Mouse (Mus musculus) thymus, adult 2 months (tissue): ENCODE results near the gene Maml2. TPM values are rescaled to one million over a fixed set of nuclear protein-coding genes. Genes with fewer than 3 reads are reported as not detected.

Experiments used
- DNase-seq: peaks from one replicate; pipeline ENCODE4 v3.0.0; 2021
- H3K27ac ChIP-seq: fragments of 200-500 bp; 2 replicates; pipeline ENCODE4 v1.5.1; 2012; ENCODE audit warnings: low read length, control low read depth; ENCODE audit not compliant: control insufficient read depth, insufficient read depth
- H3K27me3 ChIP-seq: fragments of 200-500 bp; 2 replicates; pipeline ENCODE4 v1.6.1; 2012; ENCODE audit warnings: mild to moderate bottlenecking, low read length, moderate library complexity, mixed read lengths; ENCODE audit not compliant: control insufficient read depth, insufficient read depth
- H3K36me3 ChIP-seq: fragments of 200-500 bp; 2 replicates; pipeline ENCODE4 v1.6.1; 2012; ENCODE audit warnings: mild to moderate bottlenecking, low read length, moderate library complexity; ENCODE audit not compliant: control insufficient read depth, insufficient read depth
- H3K4me1 ChIP-seq: fragments of 200-500 bp; replicated peaks from 2 replicates; pipeline ENCODE4 v1.6.1; 2012; ENCODE audit warnings: low read length; ENCODE audit not compliant: control insufficient read depth, insufficient read depth
- H3K4me3 ChIP-seq: fragments of 200-500 bp; 2 replicates; pipeline ENCODE4 v1.5.1; 2012; ENCODE audit warnings: mild to moderate bottlenecking, low read length, control low read depth, moderate library complexity; ENCODE audit not compliant: control insufficient read depth, insufficient read depth
- CTCF ChIP-seq: fragments of 200-500 bp; IDR thresholded peaks from 2 replicates; pipeline ENCODE4 v1.5.1; 2012; ENCODE audit warnings: mild to moderate bottlenecking, control low read depth, low read length, moderate library complexity, borderline replicate concordance; ENCODE audit not compliant: control insufficient read depth, poor library complexity, insufficient read depth; ENCODE audit errors: extremely low read depth
- POLR2A ChIP-seq: fragments of 200-500 bp; IDR thresholded peaks from 2 replicates; pipeline ENCODE4 v1.6.1; 2012; ENCODE audit warnings: mild to moderate bottlenecking, low read length, control low read depth, moderate library complexity; ENCODE audit not compliant: control insufficient read depth, poor library complexity, insufficient read depth; ENCODE audit errors: extremely low read depth
- WGBS: fragments of 180-500 bp; shearing (Covaris S2); methylation state at CpG from one replicate; pipeline ENCODE4 v1.1.7; 2018; 5-methylcytosine and 5-hydroxymethylcytosine counted together
- polyA plus RNA-seq: library from polyadenylated mRNA; depleted of rRNA; stranded (reverse); fragments of >200 nt; gene quantifications from 2 replicates; pipeline ENCODE4 v1.2.3, GENCODE M21; 2012

Maml2 gene
- polyA plus RNA-seq, 1 experiment, result 12.9 TPM

DNA sequence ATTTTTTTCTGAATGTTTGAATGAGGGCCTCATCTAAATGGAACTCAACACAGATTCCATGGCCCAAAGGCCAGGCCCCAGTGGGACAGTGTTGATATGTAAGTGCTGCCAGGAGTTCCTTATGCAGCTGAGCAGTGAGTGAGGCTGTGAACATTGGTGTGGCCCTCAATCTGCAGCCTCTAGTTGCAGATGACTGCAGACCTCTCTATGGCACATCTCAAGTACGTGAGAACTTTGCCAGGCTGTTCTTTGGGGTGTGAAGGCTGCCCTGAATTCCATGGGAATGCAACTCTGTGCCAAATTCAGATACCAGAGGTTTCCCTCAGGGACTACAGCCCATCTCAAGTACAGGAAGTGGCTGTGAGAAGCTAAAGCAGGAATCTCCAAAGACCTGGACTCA is 335.6 kb downstream of the Maml2 start:
- 88% methylated on average over 1 of the region's 1 CpGs for WGBS
- no peaks in the 10 kb centered on the region for H3K36me3 ChIP-seq
- no peak overlapping the region for H3K4me3 ChIP-seq
- no peaks in the 10 kb centered on the region for H3K4me1 ChIP-seq
- TF ChIP-seq POLR2A, result no peak
- TF ChIP-seq CTCF, result no peak
- no peak for DNase-seq
- no peak overlapping the region for H3K27ac ChIP-seq
- H3K27me3 ChIP-seq, result no peaks in the 10 kb centered on the region

DNA sequence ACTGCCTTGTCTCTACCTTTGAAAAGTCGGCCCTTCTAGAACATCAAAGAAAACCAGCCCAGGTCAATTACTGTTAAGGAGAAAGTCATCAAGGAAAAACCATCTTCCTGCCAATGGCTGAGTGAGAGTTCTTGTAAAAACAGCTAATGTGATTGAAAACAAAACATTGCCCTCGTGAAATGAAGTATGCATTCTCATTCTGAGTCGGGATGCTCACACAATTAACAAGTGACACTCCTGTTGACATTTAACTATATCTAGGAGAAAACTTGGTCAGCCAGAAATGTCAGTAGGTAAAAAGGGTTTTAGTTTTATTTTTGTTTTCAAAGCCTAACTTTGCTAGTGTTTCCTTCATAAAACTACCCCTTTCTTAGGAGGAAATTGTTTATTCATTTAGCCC is 341.9 kb downstream of the Maml2 start:
- DNase-seq, result no peak
- Histone ChIP-seq H3K4me3 (no peak overlapping the region), H3K36me3 (no peaks in the 10 kb centered on the region), H3K4me1 (no peaks in the 10 kb centered on the region), H3K27me3 (no peaks in the 10 kb centered on the region), H3K27ac (no peak overlapping the region)
- 82% methylated on average over 3 of the region's 3 CpGs for WGBS
- TF ChIP-seq CTCF, result no peak
- no peak for TF ChIP-seq POLR2A

DNA sequence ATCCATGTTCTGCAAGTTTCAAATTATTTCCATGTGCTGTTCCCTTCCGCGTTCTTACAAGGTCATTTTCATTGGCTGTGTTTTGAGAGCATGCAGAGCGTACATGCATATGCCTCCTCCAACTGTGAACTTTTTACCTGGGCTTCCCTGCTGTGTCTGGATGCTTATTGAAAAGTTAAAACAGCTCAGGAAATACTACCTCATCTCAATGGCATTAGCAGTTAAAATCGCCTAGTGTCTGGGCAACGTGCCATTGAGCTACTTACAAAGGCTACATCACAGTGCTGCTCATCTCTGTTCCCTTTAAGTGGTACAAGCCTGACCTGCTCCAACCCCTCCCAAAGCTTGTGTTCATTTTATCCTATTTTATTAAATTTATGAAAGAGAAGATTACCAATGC is 347.4 kb downstream of the Maml2 start:
- WGBS, result 87% methylated on average over 5 of the region's 5 CpGs
- H3K27ac ChIP-seq, result no peak overlapping the region

DNA sequence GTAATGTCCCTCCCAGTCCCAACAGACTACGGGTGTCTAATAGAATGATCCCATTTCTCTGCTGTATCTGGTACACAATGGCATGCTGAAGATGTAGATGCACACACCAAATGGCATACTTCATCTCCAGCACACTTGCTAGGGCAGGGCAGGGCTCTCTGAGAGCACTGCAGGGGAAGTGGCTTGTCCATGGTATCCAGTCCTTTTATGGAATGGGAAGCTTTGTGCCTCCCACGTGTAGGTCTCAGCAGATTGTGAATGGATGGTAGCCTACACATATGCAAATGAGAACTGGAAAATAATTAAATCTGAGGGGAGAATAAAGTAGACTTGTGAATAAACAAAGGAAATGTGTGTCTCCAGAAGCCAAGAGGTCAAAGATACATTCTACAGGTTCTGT is 353.3 kb downstream of the Maml2 start:
- 93% methylated on average over 2 of the region's 2 CpGs for WGBS
- no peak for DNase-seq
- H3K27ac ChIP-seq, result no peak overlapping the region
- TF ChIP-seq CTCF (no peak), POLR2A (no peak)
- H3K4me3 ChIP-seq, result no peak overlapping the region
- H3K4me1 ChIP-seq, result no peaks in the 10 kb centered on the region
- no peaks in the 10 kb centered on the region; the same call in 1 of the 2 replicates for H3K27me3 ChIP-seq
- no peaks in the 10 kb centered on the region for H3K36me3 ChIP-seq

More for the DNA sequence above, 347.4 kb downstream of the Maml2 start:
- H3K4me1 ChIP-seq, result no peaks in the 10 kb centered on the region
- no peak for DNase-seq
- H3K36me3 ChIP-seq, result no peaks in the 10 kb centered on the region
- no peak overlapping the region for H3K4me3 ChIP-seq
- H3K27me3 ChIP-seq, result no peaks in the 10 kb centered on the region
- TF ChIP-seq CTCF (no peak), POLR2A (no peak)

DNA sequence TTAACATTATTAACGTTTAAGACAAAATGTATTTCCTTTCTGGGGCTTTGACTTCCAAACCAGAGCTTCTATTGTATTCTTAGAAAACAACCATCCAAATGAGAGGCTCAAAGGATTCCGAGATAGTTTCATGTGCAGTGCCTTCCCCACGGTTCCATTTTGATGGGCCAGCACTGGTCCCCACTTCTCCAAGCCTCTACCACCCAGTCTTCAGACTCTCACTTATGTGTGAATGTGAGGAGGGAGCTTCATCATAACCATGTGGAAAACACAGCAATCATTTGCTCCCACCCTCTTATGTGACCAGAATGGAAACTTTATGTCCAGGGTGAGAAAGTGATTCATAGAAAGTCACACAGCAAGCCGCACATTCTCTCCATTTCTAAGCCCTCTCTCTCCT is 354.1 kb downstream of the Maml2 start:
- H3K4me1 ChIP-seq, result no peaks in the 10 kb centered on the region
- no peak overlapping the region for H3K27ac ChIP-seq
- no peaks in the 10 kb centered on the region for H3K36me3 ChIP-seq
- DNase-seq, result no peak
- no peaks in the 10 kb centered on the region; the same call in 1 of the 2 replicates for H3K27me3 ChIP-seq
- no peak overlapping the region for H3K4me3 ChIP-seq
- TF ChIP-seq POLR2A (no peak), CTCF (no peak)
- WGBS, result 54% methylated on average over 4 of the region's 4 CpGs

DNA sequence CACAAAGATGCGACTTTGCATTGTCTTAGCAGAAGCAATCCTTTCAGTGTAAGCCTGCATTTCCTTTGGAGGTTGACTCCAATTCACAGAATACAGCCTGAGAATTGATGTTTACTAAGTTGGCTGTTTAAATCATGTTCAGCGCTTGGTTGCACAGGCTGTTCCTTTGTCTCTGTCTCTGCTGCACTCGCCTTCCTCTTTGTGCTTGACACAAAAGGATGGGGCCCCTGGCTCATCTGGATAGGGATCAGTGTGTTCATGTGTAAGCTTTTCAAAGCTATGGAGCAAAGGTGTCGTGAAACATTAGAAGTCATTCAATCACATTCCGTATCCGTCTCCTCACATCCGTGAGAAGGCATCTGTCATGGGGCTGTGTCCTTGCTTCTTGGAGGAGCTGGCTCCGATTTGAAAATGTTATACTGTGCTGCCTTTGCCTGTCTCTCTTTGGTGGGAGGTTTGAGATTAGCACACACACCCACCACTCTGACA is 354.7 kb downstream of the Maml2 start:
- H3K27me3 ChIP-seq, result no peaks in the 10 kb centered on the region; the same call in 1 of the 2 replicates
- H3K4me1 ChIP-seq, result no peaks in the 10 kb centered on the region
- WGBS, result 88% methylated on average over 8 of the region's 8 CpGs
- TF ChIP-seq CTCF (no peak), POLR2A (no peak)
- no peaks in the 10 kb centered on the region for H3K36me3 ChIP-seq
- H3K4me3 ChIP-seq, result no peak overlapping the region
- no peak overlapping the region for H3K27ac ChIP-seq
- DNase-seq, result no peak

DNA sequence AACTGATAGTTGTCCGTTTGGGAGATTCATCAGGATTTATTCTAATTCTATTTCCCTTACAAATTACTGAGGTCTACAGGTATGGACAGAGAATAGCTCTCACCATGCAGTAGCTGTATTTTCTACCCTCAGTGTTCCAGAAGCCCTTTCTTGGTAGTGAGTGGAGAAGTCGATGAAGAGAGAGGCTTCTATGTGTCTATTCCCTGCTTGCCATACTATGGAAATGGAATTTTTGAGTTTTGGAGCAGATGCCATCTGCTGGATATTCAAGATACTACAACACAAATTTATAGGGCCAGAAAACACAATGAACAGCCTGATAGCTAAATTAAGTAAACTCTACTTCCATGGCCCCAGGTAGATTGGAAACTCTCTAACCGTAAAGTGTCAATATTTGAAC is 355.2 kb downstream of the Maml2 start:
- no peak overlapping the region for H3K4me3 ChIP-seq
- TF ChIP-seq CTCF, result no peak
- H3K4me1 ChIP-seq, result no peaks in the 10 kb centered on the region
- H3K36me3 ChIP-seq, result no peaks in the 10 kb centered on the region
- no peak for DNase-seq
- H3K27me3 ChIP-seq, result no peaks in the 10 kb centered on the region; the same call in 1 of the 2 replicates
- WGBS, result 69% methylated on average over 3 of the region's 3 CpGs
- H3K27ac ChIP-seq, result no peak overlapping the region
